Mouse (Mus musculus): ENCODE data around the gene Nudt9. TPM values are rescaled to one million over a fixed set of nuclear protein-coding genes. Genes with fewer than 3 reads are reported as not detected.

Nudt9 gene
- 51.2 TPM for polyA plus RNA-seq (2014; fragmentation: Illumina TruSeq; extraction: RNeasy Lipid Tissue Mini Kit (QIAGEN cat#74804); ENCODE audit: insufficient read depth, low read depth, low replicate concordance)

GRCm38 (mm10) chr5:104046256-104047199, at the start of gene Nudt9:
TSS of gene Nudt9 (plus strand) at chr5:104046306.

GRCm38 (mm10) chr5:104021597-104022378, 24.3 kb upstream of the Nudt9 start, which contains the start of gene Hsd17b11:
TSS of gene Hsd17b11 (minus strand) at chr5:104021919.

GRCm38 (mm10) chr5:104077508-104077907, 31.4 kb downstream of the Nudt9 start, which contains the start of gene Gm17660:
TSS of gene Gm17660 (minus strand) at chr5:104077608.

GRCm38 (mm10) chr5:104113491-104114172, 67.5 kb downstream of the Nudt9 start, which contains the start of gene Sparcl1:
TSS of gene Sparcl1 (minus strand) at chr5:104113733.

Other genes with a start within 250 kb of the Nudt9 start
- 4.9 TPM for gene Klhl8, start 135.0 kb upstream of the Nudt9 start, polyA plus RNA-seq (2014; fragmentation: Illumina TruSeq; extraction: RNeasy Lipid Tissue Mini Kit (QIAGEN cat#74804); ENCODE audit: insufficient read depth, low read depth, low replicate concordance)
- gene Hsd17b13, start 68.9 kb upstream of the Nudt9 start, polyA plus RNA-seq (2014; fragmentation: Illumina TruSeq; extraction: RNeasy Lipid Tissue Mini Kit (QIAGEN cat#74804); ENCODE audit: insufficient read depth, low read depth, low replicate concordance) = not detected
- gene Hsd17b11, start 24.4 kb upstream of the Nudt9 start, polyA plus RNA-seq (2014; fragmentation: Illumina TruSeq; extraction: RNeasy Lipid Tissue Mini Kit (QIAGEN cat#74804); ENCODE audit: insufficient read depth, low read depth, low replicate concordance) = 108 TPM
- gene Gm17660, start 31.3 kb downstream of the Nudt9 start, polyA plus RNA-seq (2014; fragmentation: Illumina TruSeq; extraction: RNeasy Lipid Tissue Mini Kit (QIAGEN cat#74804); ENCODE audit: insufficient read depth, low read depth, low replicate concordance) = not detected
- gene Sparcl1, start 67.4 kb downstream of the Nudt9 start, polyA plus RNA-seq (2014; fragmentation: Illumina TruSeq; extraction: RNeasy Lipid Tissue Mini Kit (QIAGEN cat#74804); ENCODE audit: insufficient read depth, low read depth, low replicate concordance) = 346 TPM
- not detected for gene Dspp, start 124.4 kb downstream of the Nudt9 start, polyA plus RNA-seq (2014; fragmentation: Illumina TruSeq; extraction: RNeasy Lipid Tissue Mini Kit (QIAGEN cat#74804); ENCODE audit: insufficient read depth, low read depth, low replicate concordance)
- not detected for gene Dmp1, start 156.3 kb downstream of the Nudt9 start, polyA plus RNA-seq (2014; fragmentation: Illumina TruSeq; extraction: RNeasy Lipid Tissue Mini Kit (QIAGEN cat#74804); ENCODE audit: insufficient read depth, low read depth, low replicate concordance)